Mouse (Mus musculus): Measurements from ENCODE around the gene Kcnj4. TPM values are rescaled to one million over a fixed set of nuclear protein-coding genes. Genes with fewer than 3 reads are reported as not detected.

Kcnj4 gene
- 0.19 and 0.23 TPM in 2 replicates for total RNA-seq (2021)
- long read RNA-seq, experiment 1 = 0 reads
- long read RNA-seq, experiment 2 = 0 reads

DNA sequence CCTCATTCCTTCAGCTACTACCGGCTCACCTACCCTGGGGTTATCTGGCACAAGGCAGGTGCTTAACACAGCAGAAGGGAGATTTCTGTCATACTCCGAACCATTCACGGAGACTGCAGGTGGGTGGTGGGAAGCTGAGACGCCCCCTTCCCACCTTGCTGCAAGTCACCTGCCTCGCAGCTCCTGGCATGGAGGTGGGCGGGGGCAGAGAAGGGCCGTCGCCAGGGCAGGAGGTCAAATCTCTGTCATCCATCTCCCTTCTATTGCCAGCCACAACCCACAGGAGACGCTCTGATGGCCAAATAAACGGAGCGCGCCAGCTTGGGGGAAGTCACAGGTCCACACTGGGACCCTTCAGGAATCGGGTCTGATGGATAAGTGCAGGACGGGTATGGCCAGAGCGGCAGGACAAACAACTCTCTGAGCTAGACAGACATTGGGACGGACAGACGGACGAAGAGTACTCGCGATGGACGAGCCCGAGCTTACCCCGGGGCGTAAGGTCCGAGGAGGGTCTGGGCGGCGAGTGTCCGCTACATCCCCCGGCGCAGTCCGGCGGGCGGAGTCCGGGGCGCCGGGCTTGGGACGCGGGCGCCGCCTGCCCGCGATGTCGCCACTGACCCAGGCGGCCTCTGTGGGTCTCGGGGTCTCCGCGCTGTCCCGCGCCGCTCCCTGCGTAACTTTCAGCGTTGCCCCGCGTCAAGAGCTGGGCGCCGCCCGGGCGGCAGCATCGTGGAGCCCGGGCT lies at the start of gene Kcnj4:
TSS of gene Kcnj4 (minus strand) at position 535 of the 746 bp plus-strand sequence.
- no peak for DNase-seq

DNA sequence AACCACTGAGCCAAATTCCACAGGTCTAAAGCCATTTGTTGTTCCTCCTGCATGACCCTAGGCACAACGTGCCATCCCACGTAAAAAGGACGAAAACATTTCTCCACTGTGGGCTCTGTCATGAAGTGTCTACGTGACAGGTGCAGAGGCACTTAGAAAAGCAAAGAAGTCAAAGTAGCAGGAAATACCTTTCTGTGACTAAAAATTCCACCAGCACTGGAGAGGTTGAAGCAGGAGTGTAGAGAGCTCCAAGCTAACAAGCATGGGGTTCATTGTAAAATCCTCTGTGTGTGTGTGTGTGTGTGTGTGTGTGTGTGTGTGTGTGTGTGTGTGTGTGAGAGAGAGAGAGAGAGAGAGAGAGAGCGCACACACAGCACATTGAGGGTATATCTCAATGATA lies 47.5 kb upstream of the Kcnj4 start:
- no peak for DNase-seq

DNA sequence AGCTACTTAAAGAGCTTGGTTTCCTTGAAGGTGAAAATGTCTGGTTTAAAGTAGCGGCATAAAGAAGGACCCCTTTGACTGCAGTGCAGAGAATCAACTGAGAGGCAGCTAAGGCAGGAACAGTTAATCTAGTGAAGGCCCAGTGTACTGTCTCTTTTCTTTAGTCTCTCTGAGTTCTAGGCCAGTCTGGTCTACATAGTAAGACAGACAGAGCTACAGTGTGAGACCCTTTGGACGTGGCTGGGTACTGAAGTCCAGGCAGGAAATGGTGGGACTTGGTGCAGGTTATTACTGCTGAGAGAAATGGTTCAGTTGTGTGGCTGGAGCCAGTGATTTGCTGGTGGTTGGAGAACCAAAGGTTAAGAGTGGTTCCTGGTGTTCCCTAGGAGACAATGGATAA lies 43.2 kb upstream of the Kcnj4 start:
- no peak for DNase-seq

DNA sequence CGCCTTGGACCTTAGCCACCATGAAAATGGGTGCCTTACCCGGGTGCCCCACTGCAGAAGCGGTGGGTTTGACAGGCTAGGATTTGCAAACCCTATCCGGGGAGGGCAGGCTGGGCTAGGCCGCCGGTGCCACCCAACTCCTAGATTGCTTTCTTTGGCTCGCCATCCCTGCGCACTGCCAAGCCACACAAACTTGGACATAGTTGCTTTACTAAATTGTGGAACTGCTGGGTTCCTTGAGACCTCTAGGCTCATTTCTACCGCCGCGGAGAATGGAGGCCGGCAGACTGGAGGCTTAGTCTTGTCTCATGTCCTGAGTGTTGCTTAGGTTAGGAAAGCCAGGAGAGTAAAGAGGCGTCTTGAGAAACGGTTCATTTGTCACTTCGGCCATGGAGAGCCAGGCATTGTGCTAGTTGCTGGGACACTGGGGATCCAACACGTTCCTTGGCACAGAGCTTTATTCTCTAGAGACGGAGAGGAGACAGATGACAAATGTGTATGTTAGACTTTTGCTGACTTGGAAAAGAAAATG lies 42.3 kb upstream of the Kcnj4 start:
- DNase-seq = peak; percentile 52

DNA sequence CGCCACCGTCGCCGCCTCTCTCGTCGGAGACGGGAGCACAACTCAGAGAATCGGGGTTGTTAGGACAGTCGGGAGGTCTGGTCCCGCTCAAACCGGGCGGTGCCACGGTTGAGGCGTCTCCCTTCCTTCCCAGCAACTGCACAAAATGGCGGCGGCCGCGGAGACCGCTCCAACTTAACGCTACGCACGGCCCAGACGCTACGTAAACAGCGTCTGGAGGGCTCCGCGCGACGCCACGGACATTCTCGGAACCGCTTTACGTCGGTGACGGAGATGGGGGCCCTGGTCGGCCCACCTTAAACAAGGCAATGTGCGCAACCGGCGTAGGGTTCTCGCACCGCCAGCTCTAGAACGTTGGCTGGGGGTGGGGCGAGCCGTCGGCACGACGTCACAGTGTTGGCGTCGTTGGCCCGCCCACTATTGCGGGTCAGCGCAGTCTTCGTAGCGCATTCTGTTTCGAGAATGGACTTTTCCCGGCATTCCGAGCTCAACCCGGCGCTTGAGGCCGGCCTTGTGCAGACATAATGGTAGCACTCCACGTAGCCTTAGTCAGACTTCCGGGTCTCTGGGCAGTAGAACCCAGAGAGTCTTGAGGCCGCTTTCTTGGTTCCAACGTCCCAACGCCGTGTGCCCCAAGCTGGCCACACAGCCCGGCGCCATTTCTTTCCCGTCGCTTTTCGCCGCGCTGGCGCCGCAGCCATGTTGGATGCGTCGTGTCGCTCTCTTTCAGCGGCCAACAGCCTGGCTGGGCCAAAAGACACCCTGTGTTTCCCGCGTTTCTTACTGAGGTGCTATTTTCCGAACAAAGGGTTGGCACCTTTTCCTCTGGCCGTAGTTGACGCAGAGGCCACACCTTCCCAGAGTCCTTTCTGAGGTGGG lies 41.6 kb upstream of the Kcnj4 start, which contains the start of gene Ddx17:
TSS of gene Ddx17 (minus strand) at position 332 of the 879 bp plus-strand sequence.
- DNase-seq = peak; percentile 99

DNA sequence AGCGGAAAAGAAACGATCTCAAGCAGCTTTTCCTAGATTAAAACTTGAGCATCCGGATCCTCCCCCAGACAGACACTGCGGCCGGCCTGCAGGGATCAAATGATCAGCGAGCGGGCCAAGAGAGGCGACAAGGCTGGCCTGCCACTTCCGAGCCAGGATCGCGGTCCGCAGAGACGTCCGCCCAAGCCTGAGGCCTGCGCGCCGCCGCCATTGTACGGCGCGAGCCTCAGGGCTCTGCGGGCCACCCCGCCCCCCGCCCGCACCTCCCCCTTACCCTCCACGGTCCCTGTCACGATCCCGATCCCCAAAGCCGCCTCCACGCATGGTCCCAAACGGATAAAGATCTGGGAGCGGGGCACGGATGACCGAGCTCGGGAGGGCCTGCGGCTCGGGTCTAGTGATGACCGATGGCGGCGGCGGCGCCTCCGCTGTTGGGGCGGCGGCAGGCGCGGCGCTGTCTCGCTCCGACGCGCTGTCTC lies 40.9 kb upstream of the Kcnj4 start:
- DNase-seq = peak; percentile 90

DNA sequence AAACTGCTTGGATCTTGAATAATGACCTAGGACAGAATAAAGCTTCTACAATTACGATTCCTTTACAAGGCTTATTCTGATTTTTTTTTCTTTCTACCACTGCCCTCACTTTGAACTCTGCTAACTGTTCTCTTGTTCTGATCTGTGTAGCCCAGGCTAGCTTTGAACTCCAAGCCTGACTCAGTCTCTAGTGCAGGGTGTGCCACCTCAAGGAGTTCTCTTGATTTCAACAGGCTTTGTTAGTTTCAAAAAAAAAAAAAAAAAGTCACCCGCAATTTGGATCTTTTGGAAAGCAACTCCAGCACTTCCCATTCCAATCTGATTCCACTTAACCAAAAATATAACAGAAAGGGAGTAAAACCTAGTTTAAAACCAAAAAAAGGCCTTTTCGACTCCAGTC lies 40.5 kb upstream of the Kcnj4 start:
- DNase-seq = no peak

DNA sequence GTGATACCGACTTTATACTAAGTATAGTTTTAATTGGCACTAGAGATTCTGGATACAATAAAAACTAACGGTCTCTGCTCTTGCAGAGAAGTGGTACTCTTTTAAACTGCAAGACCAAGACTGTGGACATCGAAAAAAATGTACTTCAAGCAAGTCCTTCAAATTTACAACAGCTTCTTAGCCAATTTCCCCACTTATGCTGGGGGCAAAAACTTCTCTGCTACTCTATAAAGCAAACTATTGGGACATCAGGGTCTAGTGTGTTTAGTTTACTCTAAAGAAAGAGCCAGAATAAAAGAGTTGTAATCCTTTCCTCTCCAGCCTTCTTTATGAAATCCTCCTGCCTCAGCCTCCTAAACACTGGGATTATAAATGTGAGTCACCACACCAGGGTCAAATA lies 38.9 kb upstream of the Kcnj4 start:
- no peak for DNase-seq

DNA sequence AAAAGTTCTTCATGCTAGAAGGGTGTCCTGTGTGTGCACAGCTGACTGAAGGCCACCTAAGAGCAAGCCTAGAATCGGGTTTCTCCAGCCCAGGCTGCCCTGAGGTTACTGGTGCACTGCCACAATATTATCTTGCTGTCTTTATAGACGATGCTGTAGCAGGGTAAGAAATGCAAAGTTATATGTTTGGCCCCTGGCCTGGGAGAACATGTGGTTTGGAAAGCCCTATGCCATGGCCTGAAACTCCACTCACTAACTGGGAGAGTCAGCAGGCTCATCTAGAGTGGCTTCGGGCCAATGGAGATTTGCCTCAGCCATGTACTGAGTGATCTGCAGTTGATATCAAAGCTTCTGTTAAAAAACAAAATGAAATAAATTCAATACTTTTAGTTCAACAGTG lies 28.8 kb upstream of the Kcnj4 start:
- DNase-seq = no peak

DNA sequence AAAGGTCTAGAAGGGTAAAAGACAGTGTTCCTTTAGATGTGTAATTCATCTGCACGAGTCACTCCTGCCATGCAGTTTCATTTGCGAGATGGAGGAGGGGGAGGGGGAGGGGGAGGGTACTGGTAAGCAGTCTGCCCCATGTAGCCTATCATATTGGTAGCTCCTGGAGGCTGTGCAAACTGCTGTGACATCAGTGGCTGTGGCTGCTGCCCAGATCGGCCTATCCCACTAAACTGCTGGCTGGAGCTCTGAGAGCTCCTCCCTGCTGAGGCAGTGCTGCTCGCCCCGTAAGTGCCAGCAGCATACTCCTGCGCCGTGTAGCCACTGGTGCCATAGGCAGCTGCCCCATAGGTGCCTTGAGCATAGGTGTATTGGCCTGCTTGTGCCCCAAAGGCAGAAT lies 24.9 kb upstream of the Kcnj4 start:
- DNase-seq = no peak

DNA sequence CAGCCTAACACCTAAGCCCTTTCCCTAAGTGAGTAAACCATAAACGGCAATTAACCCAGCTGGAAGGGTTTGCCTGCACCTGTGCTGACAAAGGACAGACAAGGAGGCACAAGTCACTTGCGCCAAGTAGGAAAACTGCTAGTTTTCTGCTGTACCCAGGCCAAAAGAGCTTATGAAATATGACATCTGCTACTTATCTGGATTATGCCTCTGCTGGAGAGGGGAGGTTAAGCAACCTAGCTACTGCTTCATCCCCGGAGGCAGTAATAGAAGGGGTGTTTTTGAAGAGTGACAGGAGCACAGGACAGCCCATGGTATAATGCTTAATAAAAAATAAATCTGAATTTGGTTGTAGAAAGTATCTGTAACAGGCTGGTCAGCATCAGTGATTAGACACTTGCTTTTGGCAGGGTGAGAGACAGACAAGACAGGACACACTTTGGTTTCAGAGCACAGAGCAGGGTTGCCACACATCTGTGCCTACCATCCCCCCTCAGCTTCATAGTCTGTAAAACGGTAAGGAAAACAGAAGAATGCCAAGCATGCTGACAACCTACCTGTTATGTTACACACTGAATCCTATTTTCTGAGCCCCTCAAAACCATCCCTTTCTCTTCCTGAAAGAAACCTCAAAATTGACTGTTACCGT lies 23.1 kb upstream of the Kcnj4 start:
- peak; percentile 23 for DNase-seq

DNA sequence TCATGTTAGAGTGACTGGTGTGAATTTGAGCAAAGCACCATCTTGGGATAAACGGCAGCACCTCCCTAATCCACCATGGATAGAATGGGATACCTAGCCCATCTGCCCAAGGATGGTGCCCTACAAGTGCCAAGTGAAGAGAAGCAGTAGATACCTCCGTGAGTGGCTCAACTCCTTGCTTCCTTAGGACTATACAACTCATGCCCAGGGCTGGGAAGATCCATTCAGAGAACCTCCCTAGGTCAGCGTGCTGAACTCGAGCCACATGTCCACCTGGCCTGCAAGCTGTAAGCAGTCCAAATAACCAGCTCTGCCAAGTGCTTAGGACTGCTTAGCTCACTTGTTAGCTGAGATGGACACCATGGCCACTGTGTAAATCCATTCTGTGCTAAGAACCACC lies 22.2 kb upstream of the Kcnj4 start:
- peak; percentile 32 for DNase-seq

DNA sequence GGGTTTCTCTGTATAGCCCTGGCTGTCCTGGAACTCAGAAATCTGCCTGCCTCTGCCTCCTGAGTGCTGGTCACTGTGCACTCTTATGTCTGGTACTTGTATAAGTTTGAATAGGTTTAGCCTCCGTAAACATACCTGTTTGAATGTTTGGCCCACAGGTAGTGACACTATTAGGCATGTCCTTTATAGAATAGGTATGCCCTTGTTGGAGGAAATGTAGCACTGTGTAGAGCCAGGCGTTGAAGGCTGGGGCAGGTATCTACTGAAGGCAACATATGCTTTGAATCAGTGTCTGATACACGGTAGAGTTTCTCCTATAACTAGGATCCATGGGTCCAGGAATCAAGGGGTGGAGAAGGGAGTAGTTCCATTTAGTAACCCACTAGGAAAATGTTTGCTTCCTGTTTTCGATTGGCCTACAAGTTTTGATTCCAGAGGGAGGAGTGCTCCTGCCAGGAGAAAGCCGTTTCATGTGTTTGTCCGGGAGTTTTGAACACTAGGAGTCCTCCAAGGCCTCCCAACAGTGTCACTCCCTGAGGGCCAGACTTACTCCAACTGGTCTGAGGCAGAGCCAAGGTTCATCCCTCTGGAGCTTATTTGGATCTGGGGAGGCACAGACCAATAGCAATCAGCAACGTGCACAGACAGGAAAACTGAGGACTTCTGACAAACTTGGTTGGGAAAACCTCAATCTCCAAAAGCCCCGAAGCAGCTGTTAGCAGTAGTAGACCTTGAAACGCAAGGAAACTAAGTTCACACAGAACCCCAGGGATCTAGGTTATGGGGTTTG lies 21.1 kb upstream of the Kcnj4 start:
- peak; percentile 63 for DNase-seq

DNA sequence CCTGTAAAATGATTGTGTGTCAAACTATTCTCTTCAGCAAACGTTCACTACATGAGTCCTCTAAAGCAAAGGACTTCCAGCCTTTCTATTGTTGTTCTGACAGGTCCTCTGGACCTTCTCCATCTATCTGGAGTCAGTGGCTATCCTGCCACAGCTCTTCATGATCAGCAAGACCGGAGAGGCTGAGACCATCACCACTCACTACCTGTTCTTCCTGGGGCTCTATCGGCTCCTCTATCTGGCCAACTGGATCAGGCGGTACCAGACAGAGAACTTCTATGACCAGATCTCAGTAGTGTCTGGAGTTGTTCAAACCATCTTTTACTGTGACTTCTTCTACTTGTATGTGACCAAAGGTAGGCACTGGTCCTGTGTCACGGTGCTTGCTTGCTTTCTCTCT lies 20.5 kb upstream of the Kcnj4 start:
- no peak for DNase-seq

DNA sequence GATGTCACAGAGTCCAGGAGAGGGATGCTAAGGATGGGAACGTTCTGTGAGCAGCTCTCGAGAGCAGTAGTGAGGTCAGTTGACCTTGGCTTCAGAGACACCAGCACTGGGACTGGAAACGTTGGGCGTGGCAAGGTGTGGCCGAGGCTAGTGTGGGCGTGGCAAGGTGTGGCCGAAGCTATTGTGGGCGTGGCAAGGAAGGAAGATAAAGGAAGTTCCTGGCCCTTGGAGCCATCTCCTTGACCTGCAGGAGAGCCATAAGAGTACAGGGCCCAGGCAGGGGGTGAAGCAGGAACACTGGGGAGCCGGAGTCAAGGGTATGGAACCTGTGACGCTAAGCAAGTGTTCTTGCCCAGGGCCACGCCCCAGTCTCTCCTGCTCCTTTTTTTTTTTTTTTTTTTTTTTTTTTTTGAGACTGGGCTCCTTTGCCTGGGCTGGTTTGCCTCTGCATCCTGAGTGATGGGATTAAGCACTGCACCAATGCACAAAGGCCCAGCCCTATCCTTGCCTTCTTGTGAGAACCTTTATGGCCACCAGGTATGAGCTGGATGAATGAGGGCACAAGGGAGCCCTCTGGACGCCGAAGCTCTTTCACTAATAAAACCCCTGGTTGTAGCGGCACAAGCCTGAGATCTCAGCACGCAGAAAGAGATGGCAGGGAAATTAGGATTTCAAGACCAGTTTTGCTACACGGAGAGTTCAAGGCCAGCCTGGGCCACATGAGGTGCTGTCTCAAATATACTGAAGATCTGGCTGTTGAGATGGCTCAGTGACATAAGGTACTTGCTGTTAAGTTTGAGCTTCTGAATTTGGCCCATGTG lies 14.6 kb upstream of the Kcnj4 start:
- DNase-seq = no peak

DNA sequence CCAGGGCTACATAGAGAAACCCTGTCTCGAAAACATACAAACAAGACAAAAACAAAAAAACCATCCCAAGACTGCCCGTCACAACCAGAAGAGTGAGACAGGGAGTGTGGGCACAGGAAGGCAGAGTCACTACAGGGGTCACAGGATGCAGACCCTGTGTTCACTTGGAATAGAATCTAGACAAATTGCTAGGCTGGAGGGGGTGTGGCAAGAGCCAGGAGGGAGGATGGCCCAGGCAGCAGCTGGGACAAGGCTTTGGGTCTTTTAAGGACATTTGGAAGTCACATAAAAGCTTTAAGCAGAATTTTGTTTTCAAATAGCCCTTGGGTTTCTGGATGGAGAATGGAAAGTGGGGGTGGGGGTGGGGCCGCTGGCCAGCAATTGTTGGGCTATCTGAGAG lies 13.5 kb upstream of the Kcnj4 start:
- DNase-seq = no peak

DNA sequence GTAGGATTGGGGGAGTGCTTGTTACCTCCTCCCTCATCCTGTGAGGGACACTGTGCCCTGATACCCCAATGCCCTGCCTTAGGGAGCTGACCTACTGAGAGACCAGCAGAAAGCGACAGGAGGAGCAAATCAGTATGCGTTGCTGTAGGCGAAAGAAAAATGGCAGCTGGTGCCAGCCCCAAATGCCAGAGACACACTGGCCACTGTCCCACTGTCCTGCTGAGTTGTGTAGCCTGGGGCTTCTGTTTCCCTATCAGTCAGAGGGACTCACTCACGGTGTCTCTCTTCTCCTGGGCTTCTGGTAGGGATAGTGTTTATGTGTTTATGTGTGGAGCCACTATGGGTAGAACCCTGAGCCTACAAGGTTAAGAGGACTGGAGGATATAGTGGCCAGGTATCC lies 12.7 kb upstream of the Kcnj4 start:
- DNase-seq = no peak

DNA sequence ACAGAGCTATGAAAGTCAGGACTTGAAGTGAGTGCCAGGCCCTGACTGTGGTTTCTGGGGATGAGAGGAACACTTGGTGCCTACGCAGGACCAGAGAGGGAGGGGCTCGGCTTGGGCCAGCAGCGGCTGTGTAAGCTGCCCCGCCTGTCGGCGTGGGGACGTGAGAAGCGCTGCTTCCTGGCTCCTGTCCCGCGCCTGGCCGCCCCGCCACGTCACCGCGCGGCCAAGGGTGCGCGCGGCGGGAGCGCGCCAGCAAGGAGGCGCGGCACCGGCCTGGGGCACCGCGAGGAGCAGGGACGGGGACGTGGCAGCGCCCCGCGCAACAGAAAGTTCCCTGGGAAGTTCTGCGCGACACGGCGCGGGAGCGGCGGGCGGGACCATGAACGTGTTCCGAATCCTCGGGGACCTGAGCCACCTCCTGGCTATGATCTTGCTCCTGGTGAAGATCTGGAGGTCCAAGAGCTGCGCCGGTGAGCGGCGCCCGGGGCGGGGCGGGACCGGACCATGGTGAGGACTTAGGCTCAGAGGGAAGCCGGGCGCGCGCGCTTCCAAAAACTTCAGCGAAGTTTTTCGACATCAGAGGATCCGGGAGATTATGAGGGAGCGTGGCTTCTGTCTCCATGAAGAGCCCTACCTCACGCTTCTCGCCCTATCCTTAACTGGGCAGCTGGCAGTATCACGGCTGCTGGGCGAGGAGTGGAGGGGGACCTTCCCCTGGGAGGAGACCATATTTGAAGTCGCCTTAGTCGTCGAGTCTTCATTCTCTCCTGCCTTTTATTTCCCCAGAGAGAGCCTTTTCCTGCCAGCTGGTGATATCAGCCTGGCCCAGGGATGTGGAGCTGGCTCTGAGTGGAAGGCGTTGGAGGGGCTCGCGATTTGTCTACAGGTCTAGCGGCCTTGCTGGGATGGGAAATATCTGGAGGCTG lies 11.4 kb upstream of the Kcnj4 start, which contains the start of gene Kdelr3:
TSS of gene Kdelr3 (plus strand) at position 241 of the 926 bp plus-strand sequence.
- peak; percentile 87 for DNase-seq

DNA sequence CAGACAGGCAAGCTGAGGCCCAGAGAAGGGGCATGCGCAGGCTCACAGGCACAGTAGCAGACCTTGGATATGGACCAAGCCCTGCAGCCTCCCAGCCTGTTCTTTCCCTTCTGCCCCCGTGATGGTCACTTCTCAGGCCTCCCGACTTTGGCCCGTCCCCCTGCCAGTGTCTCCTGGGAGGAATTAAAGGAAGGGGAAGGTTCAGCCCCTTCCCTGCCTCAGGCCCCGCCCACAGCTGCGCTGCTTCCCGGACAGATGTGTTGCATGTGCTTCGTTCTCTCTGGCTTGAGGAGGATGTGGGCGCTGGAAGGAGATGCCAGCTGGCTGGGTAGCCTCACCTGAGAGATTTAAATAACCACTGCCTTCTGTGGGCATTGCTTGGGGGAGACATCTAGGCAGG lies 8.9 kb upstream of the Kcnj4 start:
- peak; percentile 46 for DNase-seq

Data from adrenal gland, postnatal 14 days (tissue).